Mouse (Mus musculus) cerebellum, adult 2 months (tissue): ENCODE results near the gene Tnni2.

ENCODE experiments used
- CTCF ChIP-seq: fragments of 200-500 bp; IDR thresholded peaks from 2 replicates; pipeline ENCODE4 v1.5.1; 2011; ENCODE audit warnings: low read depth, mild to moderate bottlenecking, control low read depth, low read length, moderate library complexity, borderline replicate concordance; ENCODE audit not compliant: insufficient read depth
- POLR2A ChIP-seq: fragments of 200-500 bp; IDR thresholded peaks from 2 replicates; pipeline ENCODE4 v1.6.1; 2011; ENCODE audit warnings: low read length, control low read depth, borderline replicate concordance; ENCODE audit not compliant: insufficient read depth

DNA sequence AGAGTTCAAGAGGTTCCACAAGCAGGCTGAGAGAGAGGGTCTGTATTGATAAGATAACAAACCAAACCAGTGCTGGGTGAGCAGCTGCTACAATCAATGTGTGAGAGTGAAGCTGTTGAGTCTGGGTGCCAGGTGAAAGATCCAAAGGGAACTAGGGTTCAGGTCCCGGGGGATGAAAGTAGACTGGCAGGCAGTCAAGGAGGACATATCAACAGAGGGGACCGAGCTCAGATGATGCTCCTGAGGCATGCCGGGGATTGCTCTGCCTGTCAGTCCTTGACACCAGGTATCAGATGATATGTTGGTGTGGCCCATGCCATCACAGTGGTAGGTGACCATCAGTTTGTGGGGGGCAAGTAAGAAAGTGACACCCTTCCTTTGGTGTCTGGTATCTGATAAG is 15.2 kb downstream of the Tnni2 start:
- no peak for TF ChIP-seq CTCF
- TF ChIP-seq POLR2A: no peak
